Mouse (Mus musculus) liver, embryonic 14.5 days (tissue): ENCODE results near the gene B4galt2.

Experiments
- CTCF ChIP-seq: IDR thresholded peaks from 2 replicates; pipeline ENCODE4 v1.5.1; 2016; ENCODE audit warnings: antibody characterized with exemption, low read depth, control low read depth
- EP300 ChIP-seq: IDR thresholded peaks from 2 replicates; pipeline ENCODE4 v1.6.1; 2016; ENCODE audit warnings: antibody characterized with exemption, low read depth

- TF ChIP-seq CTCF, result no peak
- TF ChIP-seq EP300, result no peak
These were observed 34.2 kb downstream of the B4galt2 start for GRCm38 (mm10) chr4:117849063-117849462.
